Mouse (Mus musculus) midbrain, embryonic 13.5 days (tissue): ENCODE data around the gene Hyal2. TPM values are rescaled to one million over a fixed set of nuclear protein-coding genes. Genes with fewer than 3 reads are reported as not detected.
A peak's percentile ranks its signal among the peaks of the same experiment; 100 is the strongest.
"Not testable (repeated sequence)": the region's sequence is repeated elsewhere in the genome, so short reads cannot be mapped to it uniquely, and the experiment has no call there.

Experiments
- ATAC-seq: fragments of 200-750 bp; cut with Nextera tagmentation; 2 replicates; pipeline ENCODE4 v1.8.0; 2017; ENCODE audit warnings: mild to moderate bottlenecking, moderate TSS enrichment, moderate library complexity
- H3K27ac ChIP-seq: fragments of 300-500 bp; sonication (generic); 2 replicates; pipeline ENCODE4 v1.5.1; 2015; ENCODE audit warnings: inconsistent platforms, mild to moderate bottlenecking, moderate library complexity
- H3K27me3 ChIP-seq: fragments of 300-500 bp; sonication (generic); 2 replicates; pipeline ENCODE4 v1.6.1; 2015; ENCODE audit warnings: mild to moderate bottlenecking, inconsistent platforms
- H3K36me3 ChIP-seq: fragments of 300-500 bp; sonication (generic); 2 replicates; pipeline ENCODE4 v1.6.1; 2015; ENCODE audit warnings: mild to moderate bottlenecking, inconsistent platforms
- H3K4me1 ChIP-seq: fragments of 300-500 bp; sonication (generic); replicated peaks from 2 replicates; pipeline ENCODE4 v1.6.1; 2015; ENCODE audit warnings: inconsistent platforms
- H3K4me2 ChIP-seq: fragments of 300-500 bp; sonication (generic); replicated peaks from 2 replicates; pipeline ENCODE4 v1.6.1; 2015; ENCODE audit warnings: moderate library complexity, mild to moderate bottlenecking, inconsistent platforms
- H3K4me3 ChIP-seq: fragments of 300-500 bp; sonication (generic); replicated peaks from 2 replicates; pipeline ENCODE4 v1.5.1; 2015; ENCODE audit warnings: mild to moderate bottlenecking, inconsistent platforms
- H3K9ac ChIP-seq: fragments of 300-500 bp; sonication (generic); replicated peaks from 2 replicates; pipeline ENCODE4 v1.6.1; 2015; ENCODE audit warnings: mild to moderate bottlenecking, inconsistent platforms
- H3K9me3 ChIP-seq: fragments of 300-500 bp; sonication (generic); 2 replicates; pipeline ENCODE4 v1.6.1; 2016; ENCODE audit warnings: mild to moderate bottlenecking, inconsistent platforms
- WGBS: fragments of 180-500 bp; shearing (Covaris S2); methylation state at CpG from one replicate; pipeline ENCODE4 v1.1.7; 2015; 5-methylcytosine and 5-hydroxymethylcytosine counted together
- polyA plus RNA-seq: library from polyadenylated mRNA; unstranded; fragments of >200 nt; fragmentation: Nextera tagmentation; extraction: Ambion mirVana; gene quantifications from 2 replicates; pipeline ENCODE4 v1.2.1, GENCODE M21; 2015

Gene Hyal2
- polyA plus RNA-seq, 1 experiment from 2014 or later, result 106 TPM

DNA sequence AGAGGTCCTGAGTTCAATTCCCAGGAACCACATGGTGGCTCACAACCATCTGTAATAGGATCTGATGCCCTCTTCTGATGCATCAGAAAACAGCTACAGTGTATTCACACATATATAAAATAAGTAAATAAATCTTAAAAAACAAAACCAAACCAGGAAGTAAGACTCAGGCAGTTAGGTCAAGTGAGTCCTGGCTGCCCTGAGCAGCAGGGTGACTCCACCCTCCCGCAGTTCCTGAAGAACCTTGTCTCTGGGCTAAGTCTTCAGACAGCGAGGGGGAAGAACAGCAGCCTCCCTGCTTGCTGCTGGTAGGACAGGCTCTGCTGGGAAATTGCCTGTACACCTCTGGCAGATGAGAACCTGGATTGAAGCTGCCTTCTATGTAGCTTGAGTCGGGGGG is 11.4 kb upstream of the Hyal2 start:
- Histone ChIP-seq H3K36me3 (peaks cover 49% of the 10 kb centered on the region), H3K27me3 (peaks cover 22% of the 10 kb centered on the region), H3K27ac (no peak overlapping the region), H3K4me1 (peaks cover 42% of the 10 kb centered on the region), H3K4me2 (peak overlapping the region; percentile 95), H3K9me3 (no peaks in the 10 kb centered on the region), H3K4me3 (peak overlapping the region; percentile 60), H3K9ac (0 out of 2 replicates have a peak overlapping the region, but pooled peaks have one; percentile 39)
- 84% methylated on average over 3 of the region's 3 CpGs for WGBS
- ATAC-seq, result no peak

DNA sequence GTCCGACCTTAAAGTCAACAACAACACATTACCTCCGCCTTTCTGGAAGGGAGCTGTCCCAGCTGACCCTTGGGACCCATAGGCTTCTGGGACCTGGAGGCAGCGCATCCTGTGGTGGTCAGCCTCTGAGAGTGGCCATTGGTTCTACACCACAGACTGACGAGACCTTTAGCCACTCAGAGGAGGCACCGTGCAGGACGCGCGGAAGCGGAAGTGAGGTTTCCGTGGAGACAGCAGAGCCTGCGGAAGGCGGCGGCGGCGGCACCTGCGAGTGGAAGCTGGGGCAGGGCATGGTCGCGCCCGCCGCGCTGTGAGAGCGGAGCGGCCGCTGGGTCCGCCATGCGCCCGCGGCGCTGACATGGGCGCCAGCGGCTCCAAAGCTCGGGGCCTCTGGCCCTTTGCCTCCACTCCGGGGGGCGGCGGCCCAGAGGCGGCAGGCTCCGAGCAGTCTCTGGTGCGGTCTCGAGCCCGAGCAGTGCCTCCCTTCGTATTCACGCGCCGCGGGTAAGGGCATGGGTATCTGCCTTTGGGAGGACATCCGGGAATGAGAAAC is 4.6 kb upstream of the Hyal2 start, which contains the start of gene Tusc2:
Gene Tusc2, plus strand, starts transcription at position 227 of the 553 bp plus-strand sequence.
- Histone ChIP-seq H3K9me3 (no peaks in the 10 kb centered on the region), H3K9ac (peak within 1 kb of the TSS; percentile 92), H3K4me2 (peak within 1 kb of the TSS; percentile 79), H3K27ac (peak within 1 kb of the TSS; percentile 73), H3K4me1 (peaks cover 44% of the 10 kb centered on the region), H3K4me3 (peak within 1 kb of the TSS; percentile 90), H3K36me3 (peaks cover 67% of the 10 kb centered on the region), H3K27me3 (no peaks in the 10 kb centered on the region)
- 0% methylated on average over 44 of the region's 46 CpGs for WGBS
- ATAC-seq, result peak; percentile 99

DNA sequence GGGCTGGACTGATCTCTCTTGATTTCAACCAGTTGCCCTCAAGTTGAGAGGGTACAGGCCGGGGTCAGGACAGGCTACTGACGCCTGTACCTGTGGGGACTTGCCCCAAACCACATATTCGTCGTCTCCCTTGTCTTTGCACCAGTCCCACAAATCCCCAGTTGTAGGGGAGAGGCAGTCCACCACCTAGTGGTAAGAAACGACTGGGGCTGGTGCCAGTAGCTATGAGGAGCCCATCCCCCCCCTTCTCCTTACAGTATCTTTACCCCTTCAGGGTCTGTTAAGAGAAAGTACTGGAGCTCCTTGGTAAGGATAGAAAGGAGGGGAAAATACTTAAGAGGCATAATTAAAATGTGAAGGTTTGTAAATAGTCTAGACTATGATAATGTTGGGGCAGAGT is 2.2 kb upstream of the Hyal2 start:
- not testable (repeated sequence) for H3K9ac ChIP-seq, H3K27me3 ChIP-seq, H3K9me3 ChIP-seq, ATAC-seq, H3K27ac ChIP-seq, H3K4me2 ChIP-seq
- 0 out of 2 replicates have a peak overlapping the region, but pooled peaks have one; percentile 5 for H3K4me3 ChIP-seq
- H3K36me3 ChIP-seq, result peaks cover 46% of the 10 kb centered on the region
- 52% methylated on average over 5 of the region's 5 CpGs for WGBS
- peaks cover 55% of the 10 kb centered on the region for H3K4me1 ChIP-seq

DNA sequence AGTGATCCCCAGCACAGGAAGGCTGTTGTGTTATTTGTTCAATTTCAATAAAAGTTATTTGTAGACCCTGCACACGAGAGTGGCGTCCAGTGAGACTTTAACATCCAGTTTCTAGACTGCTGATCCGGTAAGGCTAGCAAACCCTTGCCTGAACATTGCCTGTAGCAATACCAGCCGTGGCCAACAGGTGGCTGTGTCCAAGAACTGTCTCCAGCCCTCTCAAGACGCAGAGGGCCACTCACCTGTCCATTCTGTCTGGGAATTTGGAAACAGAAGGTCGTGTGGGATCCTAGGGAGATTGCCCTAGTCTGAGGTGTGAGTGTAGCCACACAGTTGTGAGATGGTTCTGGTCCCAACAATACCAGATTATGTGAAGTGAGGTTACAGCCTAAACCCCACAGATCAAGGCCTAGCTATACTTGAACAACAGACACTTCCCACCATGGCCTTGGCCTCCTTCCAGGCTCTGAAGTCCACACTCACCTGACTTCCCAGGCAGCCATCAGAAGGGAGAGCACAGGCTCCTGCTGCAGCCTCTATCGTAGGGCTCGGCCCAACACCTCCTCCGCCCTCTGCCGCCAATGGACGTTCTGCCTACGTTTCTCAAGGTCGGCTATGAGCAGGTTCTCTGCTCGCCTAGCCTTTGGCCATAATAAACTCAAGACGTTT is 1.6 kb upstream of the Hyal2 start:
- ATAC-seq, result no peak
- Histone ChIP-seq H3K4me3 (no peak overlapping the region), H3K27me3 (no peaks in the 10 kb centered on the region), H3K4me1 (peaks cover 61% of the 10 kb centered on the region), H3K9ac (no peak overlapping the region), H3K9me3 (no peaks in the 10 kb centered on the region), H3K27ac (peak overlapping the region; percentile 35; the same call in 1 of the 2 replicates), H3K4me2 (0 out of 2 replicates have a peak overlapping the region, but pooled peaks have one; percentile 9), H3K36me3 (peaks cover 46% of the 10 kb centered on the region)
- WGBS, result 62% methylated on average over 15 of the region's 15 CpGs

DNA sequence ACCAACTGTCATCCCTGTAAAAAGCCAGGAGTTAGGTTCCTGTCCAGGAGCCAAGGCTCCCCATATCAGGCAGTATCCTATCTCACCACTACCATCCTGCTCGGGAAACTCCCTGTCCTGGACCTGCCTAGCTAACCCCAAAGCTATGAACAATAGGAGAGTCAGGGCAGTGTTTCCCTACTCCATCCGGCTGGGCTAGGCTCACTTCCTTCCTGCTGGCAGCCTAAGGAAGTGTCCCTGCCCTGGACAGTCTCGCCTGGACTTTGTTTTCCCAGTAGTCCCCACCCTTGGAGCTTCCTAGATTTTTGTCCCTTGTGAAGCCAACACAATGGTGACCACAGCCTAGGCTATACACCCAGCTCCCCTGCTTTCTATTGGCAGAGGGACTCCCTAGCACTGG is 890 bp upstream of the Hyal2 start:
- Histone ChIP-seq H3K27me3 (no peaks in the 10 kb centered on the region), H3K4me2 (peak overlapping the region; percentile 96; the same call in 1 of the 2 replicates), H3K4me1 (peaks cover 68% of the 10 kb centered on the region), H3K9me3 (no peaks in the 10 kb centered on the region), H3K9ac (0 out of 2 replicates have a peak overlapping the region, but pooled peaks have one; percentile 96), H3K4me3 (no peak overlapping the region), H3K27ac (peak overlapping the region; percentile 35; the same call in 1 of the 2 replicates), H3K36me3 (peaks cover 46% of the 10 kb centered on the region)
- 63% methylated on average over 3 of the region's 3 CpGs for WGBS
- no peak for ATAC-seq

DNA sequence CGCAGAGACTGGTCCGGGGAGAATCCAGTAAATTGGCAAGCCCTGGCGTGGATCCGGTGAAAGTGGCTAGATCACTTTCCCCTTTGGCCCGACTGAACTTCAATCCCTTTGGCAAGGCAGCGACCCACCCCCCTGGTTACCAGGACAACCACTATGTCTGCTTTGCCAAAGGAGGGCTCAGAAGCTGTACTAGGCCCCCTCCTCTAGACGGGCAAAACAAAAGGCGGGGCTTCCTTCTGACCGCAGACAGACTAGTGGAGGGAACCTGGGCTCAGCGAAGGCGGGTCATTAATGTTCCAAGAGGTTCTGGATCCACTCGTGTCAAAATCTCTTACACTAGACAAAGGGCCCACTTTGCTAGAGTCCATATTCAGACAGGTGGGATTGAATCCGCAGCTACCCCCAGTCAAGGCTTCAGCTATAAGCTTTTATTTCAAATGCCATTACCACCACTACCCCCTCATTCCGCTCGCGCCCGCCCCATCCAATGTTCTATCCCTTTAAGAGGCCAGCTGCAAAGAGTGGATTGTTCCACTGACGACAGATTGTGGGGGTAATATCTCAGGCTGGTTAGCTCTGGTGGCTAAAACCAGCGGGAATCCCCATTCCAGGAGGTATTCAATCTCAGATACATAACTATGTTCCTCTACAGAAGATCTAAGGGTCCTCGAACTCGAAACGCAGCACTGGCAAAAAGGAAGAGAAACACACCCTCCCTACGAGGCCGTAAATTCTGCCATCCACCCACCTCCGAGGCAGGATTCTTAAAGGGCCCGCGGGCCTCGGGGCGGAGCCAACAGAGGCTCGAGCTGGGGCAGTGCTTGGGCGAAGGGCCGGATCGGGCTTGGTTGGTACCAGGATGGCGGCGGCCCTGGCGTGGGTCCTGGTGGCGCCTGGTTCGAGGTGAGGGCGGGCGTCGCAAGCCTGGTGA is 851 bp downstream of the Hyal2 start:
- Histone ChIP-seq H3K27ac (peak overlapping the region; percentile 89), H3K27me3 (no peaks in the 10 kb centered on the region), H3K4me3 (peak overlapping the region; percentile 71), H3K4me2 (peak overlapping the region; percentile 96), H3K9ac (peak overlapping the region; percentile 96), H3K36me3 (peaks cover 59% of the 10 kb centered on the region), H3K4me1 (peaks cover 67% of the 10 kb centered on the region), H3K9me3 (no peaks in the 10 kb centered on the region)
- WGBS, result under 1% methylated on average over 41 of the region's 41 CpGs
- ATAC-seq, result peak; percentile 91

DNA sequence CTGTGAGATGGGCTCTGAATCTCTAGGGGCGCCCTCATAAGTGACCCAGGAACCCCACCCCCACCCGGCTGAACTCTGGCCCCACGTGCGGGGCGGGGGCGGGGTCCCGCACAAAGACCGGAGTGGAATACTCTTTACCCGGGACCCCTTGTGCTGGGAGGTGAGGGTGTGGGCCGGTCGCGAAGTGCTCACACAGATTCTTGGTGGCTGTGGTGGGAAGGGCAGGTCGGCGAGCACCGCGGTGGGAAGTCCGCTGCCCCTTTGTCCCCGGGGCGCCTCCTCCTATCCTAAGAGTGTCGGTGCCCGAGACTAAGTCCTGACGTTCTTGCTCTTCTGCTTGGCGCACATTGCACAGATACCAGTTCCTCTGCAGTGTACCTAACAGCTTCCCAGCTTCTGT is 1.5 kb downstream of the Hyal2 start:
- H3K9me3 ChIP-seq, result no peaks in the 10 kb centered on the region
- H3K27ac ChIP-seq, result peak overlapping the region; percentile 89
- H3K4me3 ChIP-seq, result peak overlapping the region; percentile 71
- peaks cover 60% of the 10 kb centered on the region for H3K4me1 ChIP-seq
- ATAC-seq, result peak; percentile 47
- H3K36me3 ChIP-seq, result peaks cover 61% of the 10 kb centered on the region
- H3K4me2 ChIP-seq, result peak overlapping the region; percentile 96
- under 1% methylated on average over 22 of the region's 23 CpGs for WGBS
- H3K27me3 ChIP-seq, result no peaks in the 10 kb centered on the region
- peak overlapping the region; percentile 96 for H3K9ac ChIP-seq

DNA sequence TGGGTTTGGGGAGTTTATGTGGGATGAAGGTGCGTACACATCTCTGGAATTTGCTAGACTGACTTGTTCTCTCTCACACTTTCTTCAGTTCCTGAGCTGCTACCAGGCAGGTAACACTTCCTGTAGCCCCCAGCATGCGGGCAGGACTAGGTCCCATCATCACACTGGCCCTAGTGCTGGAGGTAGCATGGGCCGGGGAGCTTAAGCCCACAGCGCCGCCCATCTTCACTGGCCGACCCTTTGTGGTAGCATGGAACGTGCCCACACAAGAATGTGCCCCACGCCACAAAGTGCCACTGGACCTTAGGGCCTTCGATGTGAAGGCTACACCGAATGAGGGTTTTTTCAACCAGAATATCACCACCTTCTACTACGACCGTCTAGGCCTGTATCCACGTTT is 2.3 kb downstream of the Hyal2 start:
- H3K36me3 ChIP-seq, result peaks cover 60% of the 10 kb centered on the region
- H3K27me3 ChIP-seq, result no peaks in the 10 kb centered on the region
- no peaks in the 10 kb centered on the region for H3K9me3 ChIP-seq
- WGBS, result 50% methylated on average over 13 of the region's 13 CpGs
- H3K4me1 ChIP-seq, result peaks cover 59% of the 10 kb centered on the region
- H3K27ac ChIP-seq, result peak overlapping the region; percentile 89
- peak overlapping the region; percentile 96 for H3K4me2 ChIP-seq
- H3K9ac ChIP-seq, result peak overlapping the region; percentile 96
- peak overlapping the region; percentile 71 for H3K4me3 ChIP-seq
- ATAC-seq, result no peak

DNA sequence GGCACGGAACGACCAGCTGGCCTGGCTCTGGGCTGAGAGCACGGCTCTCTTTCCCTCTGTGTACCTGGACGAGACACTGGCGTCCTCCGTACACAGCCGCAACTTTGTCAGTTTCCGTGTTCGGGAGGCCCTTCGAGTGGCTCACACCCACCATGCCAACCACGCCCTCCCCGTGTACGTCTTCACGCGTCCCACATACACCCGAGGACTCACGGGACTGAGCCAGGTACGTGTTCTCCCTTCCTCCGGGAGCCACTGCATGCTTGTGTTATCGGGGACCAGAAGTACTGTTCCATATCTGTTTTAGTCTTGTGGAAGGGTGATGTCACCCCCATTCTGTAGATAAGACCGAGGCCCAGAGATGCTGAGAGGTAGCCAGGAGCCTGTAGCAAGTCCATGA is 3.1 kb downstream of the Hyal2 start:
- 95% methylated on average over 21 of the region's 21 CpGs for WGBS
- Histone ChIP-seq H3K9me3 (no peaks in the 10 kb centered on the region), H3K36me3 (peaks cover 53% of the 10 kb centered on the region), H3K27me3 (no peaks in the 10 kb centered on the region), H3K4me2 (peak overlapping the region; percentile 96), H3K4me1 (peaks cover 54% of the 10 kb centered on the region), H3K9ac (peak overlapping the region; percentile 96), H3K4me3 (peak overlapping the region; percentile 71), H3K27ac (no peak overlapping the region)
- ATAC-seq, result no peak

DNA sequence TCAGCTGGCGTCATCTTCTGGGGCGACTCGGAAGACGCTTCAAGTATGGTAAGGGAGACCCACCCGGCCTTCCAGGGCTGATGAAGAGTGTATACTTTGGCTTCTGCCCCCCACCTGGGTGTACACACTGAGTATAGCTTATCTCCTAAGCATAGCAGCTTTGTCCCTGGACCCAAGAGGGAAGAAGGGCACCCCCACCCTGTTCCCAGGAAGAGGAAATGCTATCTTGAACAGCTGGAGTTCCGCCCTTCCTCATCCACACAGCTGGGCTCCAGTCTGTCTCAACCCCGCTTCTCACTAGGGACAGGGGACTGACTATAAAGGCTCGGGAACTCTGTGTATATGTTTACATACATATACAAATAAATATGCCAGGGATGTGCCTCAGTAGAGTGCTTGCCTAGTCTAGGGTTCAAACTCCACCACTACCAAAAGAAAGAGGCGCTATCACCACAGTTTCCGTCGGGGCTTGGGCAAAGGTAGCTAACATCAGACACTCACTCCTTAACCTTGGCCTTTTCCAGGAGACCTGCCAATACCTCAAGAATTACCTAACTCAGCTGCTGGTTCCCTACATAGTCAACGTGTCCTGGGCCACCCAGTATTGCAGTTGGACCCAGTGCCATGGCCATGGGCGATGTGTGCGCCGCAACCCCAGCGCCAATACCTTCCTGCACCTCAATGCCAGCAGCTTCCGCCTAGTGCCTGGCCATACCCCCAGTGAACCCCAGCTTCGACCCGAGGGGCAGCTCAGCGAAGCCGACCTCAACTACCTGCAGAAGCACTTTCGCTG is 4.0 kb downstream of the Hyal2 start:
- 94% methylated on average over 22 of the region's 22 CpGs for WGBS
- Histone ChIP-seq H3K4me2 (peak overlapping the region; percentile 96), H3K4me1 (peaks cover 51% of the 10 kb centered on the region), H3K27ac (peak overlapping the region; percentile 14; the same call in 1 of the 2 replicates), H3K9ac (peak overlapping the region; percentile 34; the same call in 1 of the 2 replicates), H3K36me3 (peaks cover 44% of the 10 kb centered on the region), H3K27me3 (no peaks in the 10 kb centered on the region), H3K4me3 (peak overlapping the region; percentile 71; the same call in 1 of the 2 replicates), H3K9me3 (no peaks in the 10 kb centered on the region)
- no peak for ATAC-seq

DNA sequence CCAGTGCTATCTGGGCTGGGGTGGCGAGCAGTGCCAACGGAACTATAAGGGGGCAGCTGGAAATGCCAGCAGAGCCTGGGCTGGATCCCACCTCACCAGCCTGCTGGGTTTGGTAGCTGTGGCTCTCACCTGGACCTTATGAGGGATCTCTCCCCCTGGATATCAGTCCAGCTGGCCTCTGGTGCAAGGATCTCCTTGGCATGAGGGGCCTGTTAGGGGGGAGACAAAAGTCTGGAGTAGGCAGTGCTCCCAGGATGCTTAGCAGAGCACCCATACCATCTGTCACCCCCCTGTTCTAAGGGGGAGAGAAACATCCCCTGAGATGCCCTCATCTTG is 4.5 kb downstream of the Hyal2 start:
- peak overlapping the region; percentile 14; the same call in 1 of the 2 replicates for H3K27ac ChIP-seq
- no peaks in the 10 kb centered on the region for H3K9me3 ChIP-seq
- H3K4me2 ChIP-seq, result 0 out of 2 replicates have a peak overlapping the region, but pooled peaks have one; percentile 6
- 98% methylated on average over 2 of the region's 2 CpGs for WGBS
- ATAC-seq, result no peak
- peaks cover 44% of the 10 kb centered on the region for H3K36me3 ChIP-seq
- H3K4me1 ChIP-seq, result peaks cover 52% of the 10 kb centered on the region
- H3K9ac ChIP-seq, result peak overlapping the region; percentile 23; the same call in 1 of the 2 replicates
- H3K4me3 ChIP-seq, result 0 out of 2 replicates have a peak overlapping the region, but pooled peaks have one; percentile 1
- H3K27me3 ChIP-seq, result no peaks in the 10 kb centered on the region
